Mouse (Mus musculus): ENCODE results near the gene Dicer1.

GRCm38 (mm10) chr12:104733165-104733564 is 18.6 kb downstream of the Dicer1 start:
- TF ChIP-seq CTCF (IDR thresholded peaks at IDR 0.05; ENCODE audit: extremely low read depth, insufficient read depth, insufficient read length, insufficient replicate concordance): no peak
- TF ChIP-seq POLR2A (IDR thresholded peaks at IDR 0.05; ENCODE audit: low read depth, low read length): no peak
